Mouse (Mus musculus): ENCODE results near the gene Mfap2.

The Mfap2 gene

DNA sequence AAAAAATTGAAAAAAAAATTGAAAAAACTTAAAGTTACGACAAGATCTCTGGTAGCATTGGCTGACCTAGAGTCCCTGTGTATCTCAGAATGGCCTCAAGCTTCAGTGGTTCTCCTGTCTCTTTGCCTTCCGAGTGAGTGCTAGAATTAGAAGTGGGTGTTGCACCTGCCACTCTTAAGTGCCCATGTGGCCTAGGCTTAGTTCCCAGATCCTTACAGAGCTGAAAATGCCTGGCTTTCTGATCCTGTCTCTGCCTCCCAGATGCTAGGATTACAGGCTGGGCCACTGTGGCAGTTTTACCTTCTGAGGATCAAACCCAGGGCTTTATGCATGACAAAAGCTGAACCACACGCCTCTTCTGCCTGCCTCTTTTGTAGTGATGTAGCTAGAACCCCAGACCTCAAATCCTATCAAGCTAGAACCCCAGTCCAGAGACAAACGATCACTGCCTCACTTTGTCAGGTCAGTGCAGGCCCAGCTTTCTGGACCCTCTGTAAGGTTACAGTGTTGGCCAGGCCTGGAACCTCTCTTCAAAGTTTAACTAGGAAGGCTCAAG, 54.0 kb downstream of the Mfap2 start:
- peak in 1 of 2 experiments; percentile 27 for DNase-seq (ENCODE audit: inconsistent age in 2 of 2, low spot score in 1 of 2)

DNA sequence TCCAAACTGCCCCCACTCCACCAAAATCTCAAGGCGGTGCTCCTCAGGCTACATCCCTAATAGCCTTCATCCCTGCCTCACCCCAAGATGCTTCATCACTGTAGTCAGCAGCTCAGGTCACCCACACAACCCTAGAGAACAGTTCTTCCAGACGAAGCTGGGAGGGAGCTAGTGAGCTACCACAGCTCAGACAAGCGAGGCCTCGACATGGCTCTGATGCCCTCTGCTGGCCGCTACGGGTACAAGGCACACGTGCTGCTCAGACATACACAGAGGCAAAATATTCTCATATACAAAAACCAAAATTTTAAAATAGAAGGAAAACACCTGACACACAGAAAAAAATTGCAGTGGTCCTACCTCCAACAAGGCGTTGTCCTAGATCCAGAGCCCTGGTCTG, 54.9 kb downstream of the Mfap2 start:
- peak; percentile 81 to 90 for DNase-seq (ENCODE audit: inconsistent age in 2 of 2, low spot score in 1 of 2)

All from adrenal gland, adult (tissue).